Mouse (Mus musculus) neural tube, embryonic 11.5 days (tissue): ENCODE data around the gene Peli2. TPM values are rescaled to one million over a fixed set of nuclear protein-coding genes. Genes with fewer than 3 reads are reported as not detected.

Source experiments
- ATAC-seq: fragments of 200-750 bp; cut with Nextera tagmentation; 2 replicates; pipeline ENCODE4 v1.8.0; 2017; ENCODE audit warnings: moderate number of reproducible peaks, mild to moderate bottlenecking, moderate TSS enrichment, moderate library complexity; ENCODE audit not compliant: insufficient read depth, low FRiP score, low TSS enrichment
- DNase-seq: peaks from one replicate; pipeline ENCODE4 v3.0.0-alpha.2; 2015; ENCODE audit warnings: low spot score
- H3K27ac ChIP-seq: fragments of 300-500 bp; sonication (generic); 2 replicates; pipeline ENCODE4 v1.5.1; 2014; ENCODE audit warnings: low read depth, mild to moderate bottlenecking, low read length
- H3K27me3 ChIP-seq: fragments of 300-500 bp; sonication (generic); 2 replicates; pipeline ENCODE4 v1.6.1; 2014; ENCODE audit warnings: mild to moderate bottlenecking, low read length, mixed read lengths; ENCODE audit not compliant: control insufficient read depth, insufficient read depth
- H3K36me3 ChIP-seq: fragments of 300-500 bp; sonication (generic); 2 replicates; pipeline ENCODE4 v1.6.1; 2014; ENCODE audit warnings: mild to moderate bottlenecking, low read length, moderate library complexity, mixed read lengths; ENCODE audit not compliant: control insufficient read depth, insufficient read depth
- H3K4me1 ChIP-seq: fragments of 300-500 bp; sonication (generic); 2 replicates; pipeline ENCODE4 v1.6.1; 2014; ENCODE audit warnings: low read length, mixed read lengths; ENCODE audit not compliant: control insufficient read depth, insufficient read depth
- H3K4me2 ChIP-seq: fragments of 300-500 bp; sonication (generic); 2 replicates; pipeline ENCODE4 v1.6.1; 2014; ENCODE audit warnings: low read depth, mild to moderate bottlenecking, moderate library complexity
- H3K4me3 ChIP-seq: fragments of 300-500 bp; sonication (generic); 2 replicates; pipeline ENCODE4 v1.5.1; 2014; ENCODE audit warnings: low read depth, low read length
- H3K9ac ChIP-seq: fragments of 300-500 bp; sonication (generic); 2 replicates; pipeline ENCODE4 v1.6.1; 2014; ENCODE audit warnings: mild to moderate bottlenecking, low read length
- H3K9me3 ChIP-seq: fragments of 300-500 bp; sonication (generic); 2 replicates; pipeline ENCODE4 v1.6.1; 2016; ENCODE audit warnings: low read length; ENCODE audit not compliant: control insufficient read depth
- WGBS: fragments of 180-500 bp; shearing (Covaris S2); extraction: QIAGEN DNeasy Blood & Tissue Kit; methylation state at CpG from one replicate; pipeline ENCODE4 v1.1.7; 2014; 5-methylcytosine and 5-hydroxymethylcytosine counted together
- polyA plus RNA-seq: library from polyadenylated mRNA; unstranded; fragments of >200 nt; fragmentation: Nextera tagmentation; extraction: Ambion mirVana; gene quantifications from 2 replicates; pipeline ENCODE4 v1.2.1, GENCODE M21; 2014

Gene Peli2
- polyA plus RNA-seq, 1 experiment from 2014 or later: 18.7 TPM

DNA sequence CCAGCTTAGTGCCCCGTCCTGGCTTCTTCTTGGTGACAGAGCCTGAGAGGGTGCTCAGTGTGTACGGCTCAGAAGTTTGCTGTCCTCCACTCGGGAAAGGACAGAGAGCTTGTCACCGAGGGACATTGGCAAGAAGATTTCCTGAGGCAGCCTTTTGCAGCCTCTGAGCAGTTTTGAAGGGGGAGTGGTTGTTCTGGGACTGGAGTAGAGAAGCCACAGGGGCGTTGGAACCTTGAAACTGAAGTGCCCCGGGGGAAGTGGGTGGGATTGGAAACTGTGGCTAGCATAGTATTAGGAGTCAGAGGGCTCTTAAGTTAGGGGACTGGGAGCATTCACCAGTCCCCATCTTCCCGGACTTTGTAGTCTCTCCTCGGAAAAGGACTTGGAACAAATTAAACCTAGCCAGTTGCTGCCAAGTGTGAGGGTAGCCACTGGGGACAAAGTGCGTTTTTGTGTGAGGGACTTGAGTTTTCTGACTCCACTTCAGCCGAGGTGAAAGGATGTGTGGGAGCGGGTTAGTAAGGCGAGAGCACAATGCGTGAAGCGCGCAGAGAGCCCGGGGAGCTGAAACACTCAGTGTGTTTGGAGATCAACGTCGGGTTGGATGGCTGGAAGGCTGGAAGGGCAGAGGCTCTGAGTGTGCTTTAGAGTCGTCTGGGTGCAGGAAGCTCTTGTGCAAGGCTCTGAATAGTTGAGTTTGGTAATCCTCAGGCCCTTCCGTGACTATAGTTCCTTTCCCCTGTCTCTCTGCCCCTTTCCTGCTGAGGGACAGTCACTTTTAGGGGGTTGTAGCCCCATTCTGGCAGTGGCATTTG is 10.3 kb downstream of the Peli2 start:
- no peak for DNase-seq
- Histone ChIP-seq H3K9me3 (no peaks in the 10 kb centered on the region), H3K27ac (no peak overlapping the region; the same call in 1 of the 2 replicates), H3K4me3 (no peak overlapping the region), H3K36me3 (no peaks in the 10 kb centered on the region), H3K4me2 (no peak overlapping the region), H3K4me1 (peaks cover 42% of the 10 kb centered on the region), H3K27me3 (no peaks in the 10 kb centered on the region), H3K9ac (no peak overlapping the region)
- no peak for ATAC-seq
- 55% methylated on average over 20 of the region's 20 CpGs for WGBS

DNA sequence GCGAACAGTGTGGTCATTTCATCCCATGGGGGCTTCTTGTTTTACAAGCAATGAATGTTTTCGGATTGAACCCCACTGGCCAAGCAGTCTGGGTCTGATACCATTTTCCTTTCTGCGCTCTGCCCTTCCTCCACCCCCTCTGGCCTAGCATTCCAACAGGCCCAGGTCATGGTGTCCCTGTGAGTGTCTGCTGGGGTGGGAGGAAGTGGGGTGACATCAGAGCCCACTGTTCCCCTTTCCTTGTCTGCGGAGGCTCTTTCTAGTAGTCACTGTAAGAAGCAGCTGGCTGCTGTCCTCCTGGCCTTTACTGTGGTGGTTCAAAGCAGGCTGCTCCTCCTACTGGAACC is 10.9 kb downstream of the Peli2 start:
- Histone ChIP-seq H3K4me3 (no peak overlapping the region), H3K4me1 (peaks cover 42% of the 10 kb centered on the region), H3K27me3 (no peaks in the 10 kb centered on the region), H3K4me2 (no peak overlapping the region), H3K9me3 (no peaks in the 10 kb centered on the region), H3K27ac (no peak overlapping the region; the same call in 1 of the 2 replicates), H3K36me3 (no peaks in the 10 kb centered on the region), H3K9ac (no peak overlapping the region)
- DNase-seq: no peak
- no peak for ATAC-seq
- WGBS: 60% methylated on average over 4 of the region's 4 CpGs

DNA sequence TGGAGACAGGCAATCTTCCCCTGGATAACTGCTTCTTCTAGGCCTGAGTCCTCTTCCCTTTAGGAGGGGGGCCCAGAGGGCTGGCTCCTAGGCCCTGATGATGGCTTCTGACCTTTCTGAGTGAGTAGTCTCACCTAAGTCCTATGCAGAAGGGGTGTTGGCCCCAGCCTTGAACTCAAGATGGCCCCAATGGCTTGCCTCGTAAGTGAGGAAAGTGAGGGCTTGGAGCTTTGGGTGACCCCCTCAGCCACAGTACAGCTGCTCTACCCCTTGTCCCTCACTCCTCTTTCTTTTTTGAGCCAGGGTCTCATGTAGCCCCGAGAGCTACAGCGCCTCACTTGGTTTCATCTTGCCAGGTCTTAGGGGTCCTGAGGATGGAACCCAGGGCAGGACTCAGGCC is 11.6 kb downstream of the Peli2 start:
- Histone ChIP-seq H3K27me3 (no peaks in the 10 kb centered on the region), H3K36me3 (no peaks in the 10 kb centered on the region), H3K4me3 (no peak overlapping the region), H3K9ac (no peak overlapping the region), H3K4me2 (no peak overlapping the region), H3K4me1 (peaks cover 42% of the 10 kb centered on the region), H3K27ac (no peak overlapping the region), H3K9me3 (no peaks in the 10 kb centered on the region)
- no peak for ATAC-seq
- 75% methylated on average over 3 of the region's 3 CpGs for WGBS
- no peak for DNase-seq

DNA sequence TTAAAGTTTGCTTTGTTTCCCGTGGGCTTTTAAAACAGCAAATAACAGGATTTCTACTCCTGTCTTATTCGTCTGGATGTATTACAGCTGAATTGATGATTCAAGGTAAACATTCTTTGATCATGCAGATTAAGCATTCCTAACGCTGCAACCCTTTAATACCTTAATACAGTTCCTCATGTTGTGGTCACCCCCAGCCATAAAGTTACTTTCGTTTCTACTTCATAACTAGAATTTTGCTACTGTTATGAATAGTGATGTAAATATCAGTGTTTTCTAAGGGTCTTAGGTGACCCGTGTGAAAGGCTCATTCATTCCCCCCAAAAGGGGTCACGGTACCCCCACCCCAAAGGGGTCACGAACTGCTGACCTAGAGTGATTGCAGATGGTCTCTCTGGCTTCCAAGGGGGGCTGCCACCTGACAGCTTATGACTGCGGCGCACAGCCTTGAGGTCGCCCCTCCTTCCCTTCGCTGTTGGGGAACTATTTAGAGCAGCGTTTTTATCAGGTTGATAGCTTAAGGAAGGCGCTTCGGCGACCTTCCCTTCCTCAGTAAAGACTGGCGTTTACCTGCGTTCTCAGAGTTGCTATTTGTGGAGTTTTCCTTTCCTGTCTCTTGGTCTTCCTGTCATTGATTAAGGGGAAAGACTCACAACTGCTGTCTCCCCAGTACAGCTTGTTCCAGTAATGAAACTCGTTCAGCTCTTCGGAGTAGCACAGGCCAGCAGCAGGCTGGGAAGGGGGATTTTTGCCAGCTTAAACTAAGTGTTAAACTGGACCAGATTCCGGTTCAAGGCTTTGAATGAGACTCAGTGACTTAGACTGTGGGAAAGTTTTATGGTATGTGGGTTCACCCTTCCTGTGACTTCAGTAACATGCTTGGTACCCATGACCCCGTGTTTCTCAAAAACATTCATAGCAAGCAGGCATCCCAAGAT is 12.5 kb downstream of the Peli2 start:
- Histone ChIP-seq H3K4me3 (no peak overlapping the region), H3K9me3 (no peaks in the 10 kb centered on the region), H3K4me2 (0 out of 2 replicates have a peak overlapping the region, but pooled peaks have one; percentile 8), H3K27ac (no peak overlapping the region), H3K27me3 (no peaks in the 10 kb centered on the region), H3K9ac (no peak overlapping the region), H3K36me3 (no peaks in the 10 kb centered on the region), H3K4me1 (peaks cover 42% of the 10 kb centered on the region)
- ATAC-seq (no peak), DNase-seq (no peak)
- WGBS: 39% methylated on average over 21 of the region's 21 CpGs

DNA sequence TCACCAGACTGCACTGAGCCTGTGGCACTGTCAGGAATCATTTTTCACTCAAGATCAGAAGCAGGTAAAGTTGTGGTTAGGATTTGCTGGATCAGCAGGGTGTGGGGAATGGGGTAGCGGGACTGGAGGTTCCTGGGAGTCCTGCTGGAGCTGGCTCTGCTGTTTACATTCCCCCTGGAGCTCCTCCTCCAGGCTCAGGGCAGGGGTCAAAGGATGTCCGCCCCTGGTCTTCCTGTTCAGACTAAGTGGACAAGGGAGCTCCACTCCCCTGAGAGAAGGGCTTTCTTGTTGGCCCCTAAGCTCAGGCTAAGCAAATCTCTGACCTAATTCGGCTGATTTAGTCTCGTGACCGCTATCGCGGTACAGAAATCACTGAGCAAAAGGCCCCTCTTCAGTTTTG is 13.7 kb downstream of the Peli2 start:
- Histone ChIP-seq H3K36me3 (no peaks in the 10 kb centered on the region), H3K27ac (no peak overlapping the region), H3K4me1 (peaks cover 42% of the 10 kb centered on the region), H3K9me3 (no peaks in the 10 kb centered on the region), H3K4me2 (peak overlapping the region; percentile 15; the same call in 1 of the 2 replicates), H3K4me3 (no peak overlapping the region), H3K9ac (no peak overlapping the region), H3K27me3 (no peaks in the 10 kb centered on the region)
- 32% methylated on average over 7 of the region's 7 CpGs for WGBS
- peak; percentile 35 for DNase-seq
- ATAC-seq: no peak

DNA sequence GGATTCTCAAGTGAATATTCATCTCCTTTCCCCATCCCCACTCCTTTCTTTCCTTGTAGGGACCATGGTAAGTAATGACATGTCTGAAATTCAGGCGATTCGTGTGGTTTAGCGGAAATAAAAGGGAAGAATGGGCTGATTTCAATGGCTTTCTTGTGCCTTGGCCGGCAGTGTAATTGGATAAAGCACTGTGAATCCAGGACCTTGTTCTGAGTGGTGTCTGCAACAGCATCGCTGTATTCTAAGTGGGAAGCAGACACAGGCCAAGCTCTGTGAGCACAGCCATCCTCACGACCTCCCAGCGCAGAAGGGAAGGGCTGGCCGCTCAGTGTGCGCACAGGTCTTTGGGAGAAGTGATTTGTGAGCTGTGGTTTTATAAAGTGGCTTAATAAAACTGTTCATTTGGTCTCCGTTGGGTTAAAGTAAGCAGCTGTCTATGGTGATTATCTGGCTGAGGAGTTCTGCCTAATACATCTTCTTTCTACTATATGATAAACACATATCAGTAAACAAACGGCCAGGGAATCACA is 15.3 kb downstream of the Peli2 start:
- no peak overlapping the region for H3K27ac ChIP-seq
- no peaks in the 10 kb centered on the region for H3K9me3 ChIP-seq
- H3K27me3 ChIP-seq: no peaks in the 10 kb centered on the region
- WGBS: 43% methylated on average over 11 of the region's 11 CpGs
- ATAC-seq: 0 out of 2 replicates have a peak, but pooled peaks have one; percentile 46
- no peak overlapping the region for H3K4me3 ChIP-seq
- H3K4me2 ChIP-seq: no peak overlapping the region
- peaks cover 40% of the 10 kb centered on the region for H3K4me1 ChIP-seq
- no peak overlapping the region for H3K9ac ChIP-seq
- DNase-seq: peak; percentile 33
- no peaks in the 10 kb centered on the region for H3K36me3 ChIP-seq

DNA sequence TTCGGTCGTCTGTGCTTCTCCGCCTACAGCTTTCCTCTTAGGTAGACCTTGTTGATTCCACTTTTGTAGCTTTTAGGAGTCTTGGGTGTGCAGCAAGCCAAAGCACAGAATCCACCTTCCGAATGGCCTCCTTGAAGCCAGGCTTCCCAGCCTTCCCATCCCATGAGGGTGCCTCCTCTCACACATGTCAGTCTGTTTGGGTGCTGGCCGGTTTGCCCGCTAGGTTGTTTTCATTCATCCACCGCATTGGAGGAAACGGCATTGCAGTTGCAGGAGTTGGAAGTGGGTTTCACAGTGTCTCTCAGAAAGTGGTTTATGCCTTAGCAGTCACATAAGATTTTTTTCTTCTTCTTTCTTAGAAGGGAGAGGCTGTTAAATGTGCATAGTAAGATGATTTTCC is 17.1 kb downstream of the Peli2 start:
- no peak overlapping the region for H3K4me2 ChIP-seq
- H3K9ac ChIP-seq: no peak overlapping the region
- WGBS: 62% methylated on average over 8 of the region's 8 CpGs

DNA sequence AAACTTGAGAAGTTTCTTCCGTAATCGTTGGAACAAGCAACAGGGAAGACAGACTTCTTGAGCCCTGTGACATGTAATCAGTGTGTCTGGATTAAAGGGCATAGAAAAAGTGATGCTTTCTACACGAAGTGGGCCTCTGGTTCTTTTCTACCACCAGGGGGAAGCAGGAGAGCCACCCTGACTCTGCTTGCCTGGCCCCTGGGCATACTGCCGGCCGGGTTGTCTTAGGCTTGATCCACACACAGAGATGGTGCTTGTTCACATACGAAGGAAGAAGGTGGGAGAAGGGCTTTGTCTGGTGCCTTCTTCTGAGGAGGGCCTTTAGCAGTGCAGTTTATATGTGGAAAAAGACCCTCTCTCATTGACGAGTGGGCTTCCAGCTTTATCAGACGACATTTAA is 17.5 kb downstream of the Peli2 start:
- no peak overlapping the region for H3K4me2 ChIP-seq
- ATAC-seq: 0 out of 2 replicates have a peak, but pooled peaks have one; percentile 41

More for the DNA sequence above, 17.1 kb downstream of the Peli2 start:
- Histone ChIP-seq H3K4me1 (peaks cover 29% of the 10 kb centered on the region), H3K9me3 (no peaks in the 10 kb centered on the region), H3K36me3 (no peaks in the 10 kb centered on the region), H3K27me3 (no peaks in the 10 kb centered on the region), H3K27ac (no peak overlapping the region), H3K4me3 (no peak overlapping the region)
- DNase-seq (no peak), ATAC-seq (no peak)

More for the DNA sequence above, 17.5 kb downstream of the Peli2 start:
- peak; percentile 53 for DNase-seq
- no peak overlapping the region for H3K4me3 ChIP-seq
- H3K9me3 ChIP-seq: no peaks in the 10 kb centered on the region
- H3K36me3 ChIP-seq: no peaks in the 10 kb centered on the region
- H3K4me1 ChIP-seq: peaks cover 29% of the 10 kb centered on the region
- 53% methylated on average over 8 of the region's 8 CpGs for WGBS
- no peaks in the 10 kb centered on the region for H3K27me3 ChIP-seq
- no peak overlapping the region for H3K27ac ChIP-seq
- no peak overlapping the region for H3K9ac ChIP-seq
